Mouse (Mus musculus) hindbrain, postnatal 0 days (tissue): Measurements from ENCODE around the gene Dcaf8. TPM values are rescaled to one million over a fixed set of nuclear protein-coding genes. Genes with fewer than 3 reads are reported as not detected.

Source experiments
- ATAC-seq: fragments of 200-750 bp; cut with Nextera tagmentation; 2 replicates; pipeline ENCODE4 v1.8.0; 2017; ENCODE audit warnings: mild to moderate bottlenecking, moderate TSS enrichment, moderate library complexity
- DNase-seq: peaks from one replicate; pipeline ENCODE4 v3.0.0-alpha.2; 2015; ENCODE audit warnings: low spot score
- H3K27ac ChIP-seq: fragments of 300-500 bp; sonication (generic); 2 replicates; pipeline ENCODE4 v1.5.1; 2014; ENCODE audit warnings: mild to moderate bottlenecking
- H3K27me3 ChIP-seq: fragments of 300-500 bp; sonication (generic); 2 replicates; pipeline ENCODE4 v1.6.1; 2014; ENCODE audit warnings: low read length, mixed read lengths; ENCODE audit not compliant: insufficient read depth
- H3K36me3 ChIP-seq: fragments of 300-500 bp; sonication (generic); 2 replicates; pipeline ENCODE4 v1.6.1; 2014; ENCODE audit warnings: low read length, mixed read lengths; ENCODE audit not compliant: insufficient read depth
- H3K4me1 ChIP-seq: fragments of 300-500 bp; sonication (generic); 2 replicates; pipeline ENCODE4 v1.6.1; 2014; ENCODE audit warnings: antibody characterized with exemption, low read length, mixed read lengths; ENCODE audit not compliant: insufficient read depth
- H3K4me2 ChIP-seq: fragments of 300-500 bp; sonication (generic); 2 replicates; pipeline ENCODE4 v1.6.1; 2014; ENCODE audit warnings: low read depth, mild to moderate bottlenecking, low read length, moderate library complexity, mixed read lengths
- H3K4me3 ChIP-seq: fragments of 300-500 bp; sonication (generic); 2 replicates; pipeline ENCODE4 v1.5.1; 2014; ENCODE audit warnings: low read length
- H3K9ac ChIP-seq: fragments of 300-500 bp; sonication (generic); replicated peaks from 2 replicates; pipeline ENCODE4 v1.6.1; 2014; ENCODE audit warnings: mild to moderate bottlenecking, low read length, moderate library complexity, mixed read lengths
- H3K9me3 ChIP-seq: fragments of 300-500 bp; sonication (generic); 2 replicates; pipeline ENCODE4 v1.6.1; 2016; ENCODE audit warnings: low read length, mixed read lengths
- CTCF ChIP-seq: IDR thresholded peaks from 2 replicates; pipeline ENCODE4 v1.5.1; 2016; ENCODE audit warnings: antibody characterized with exemption, control low read depth, low read depth
- WGBS: fragments of 180-500 bp; shearing (Covaris S2); extraction: QIAGEN DNeasy Blood & Tissue Kit; methylation state at CpG from one replicate; pipeline ENCODE4 v1.1.7; 2014; 5-methylcytosine and 5-hydroxymethylcytosine counted together
- polyA plus RNA-seq: library from polyadenylated mRNA; unstranded; fragments of >200 nt; fragmentation: Nextera tagmentation; extraction: Ambion mirVana; gene quantifications from 2 replicates; pipeline ENCODE4 v1.2.1, GENCODE M21; 2015
- total RNA-seq: library from RNA; depleted of rRNA; stranded (reverse); fragments of >200 nt; gene quantifications from 2 replicates; pipeline ENCODE4 v1.2.3, GENCODE M21; 2014

The Dcaf8 gene
- total and polyA plus RNA-seq, 2 experiments from 2014 or later: 73.0 to 73.1 TPM

GRCm38 (mm10) chr1:172198316-172198715, 50.4 kb downstream of the Dcaf8 start:
- no peak for DNase-seq
- Histone ChIP-seq H3K4me3 (no peak overlapping the region), H3K9ac (no peak overlapping the region), H3K9me3 (no peaks in the 10 kb centered on the region), H3K4me2 (no peak overlapping the region), H3K4me1 (peaks cover 32% of the 10 kb centered on the region), H3K27ac (0 out of 2 replicates have a peak overlapping the region, but pooled peaks have one; percentile 8), H3K36me3 (peaks cover 52% of the 10 kb centered on the region), H3K27me3 (no peaks in the 10 kb centered on the region)
- WGBS: 78% methylated on average over 8 of the region's 8 CpGs
- ATAC-seq: no peak
- TF ChIP-seq CTCF: no peak

GRCm38 (mm10) chr1:172198996-172199395, 51.1 kb downstream of the Dcaf8 start:
- WGBS: 87% methylated on average over 4 of the region's 4 CpGs
- H3K27ac ChIP-seq: no peak overlapping the region
- ATAC-seq (no peak), DNase-seq (no peak)
- H3K9me3 ChIP-seq: no peaks in the 10 kb centered on the region
- TF ChIP-seq CTCF: no peak
- peaks cover 38% of the 10 kb centered on the region for H3K4me1 ChIP-seq
- H3K4me3 ChIP-seq: no peak overlapping the region
- no peak overlapping the region for H3K4me2 ChIP-seq
- H3K9ac ChIP-seq: no peak overlapping the region
- H3K36me3 ChIP-seq: peaks cover 46% of the 10 kb centered on the region
- no peaks in the 10 kb centered on the region for H3K27me3 ChIP-seq

GRCm38 (mm10) chr1:172200161-172200560, 52.3 kb downstream of the Dcaf8 start:
- ATAC-seq: no peak
- Histone ChIP-seq H3K9ac (no peak overlapping the region), H3K27me3 (no peaks in the 10 kb centered on the region), H3K9me3 (no peaks in the 10 kb centered on the region), H3K4me1 (peaks cover 47% of the 10 kb centered on the region), H3K36me3 (peaks cover 41% of the 10 kb centered on the region), H3K4me2 (peak overlapping the region; percentile 38), H3K4me3 (no peak overlapping the region), H3K27ac (peak overlapping the region; percentile 98)
- no peak for DNase-seq
- 62% methylated on average over 5 of the region's 5 CpGs for WGBS
- TF ChIP-seq CTCF: no peak

- H3K9me3 ChIP-seq: no peaks in the 10 kb centered on the region
- H3K4me2 ChIP-seq: peak overlapping the region; percentile 38
- H3K4me1 ChIP-seq: peaks cover 53% of the 10 kb centered on the region
- peak; percentile 90 for DNase-seq
- no peaks in the 10 kb centered on the region for H3K27me3 ChIP-seq
- no peak for TF ChIP-seq CTCF
- peak overlapping the region; percentile 98 for H3K27ac ChIP-seq
- H3K36me3 ChIP-seq: peaks cover 36% of the 10 kb centered on the region
- peak; percentile 55 for ATAC-seq
- H3K9ac ChIP-seq: no peak overlapping the region
- H3K4me3 ChIP-seq: 0 out of 2 replicates have a peak overlapping the region, but pooled peaks have one; percentile 11
- 5% methylated on average over 7 of the region's 7 CpGs for WGBS
Observed at GRCm38 (mm10) chr1:172200871-172201447, 53.1 kb downstream of the Dcaf8 start.

GRCm38 (mm10) chr1:172201967-172202880, 54.3 kb downstream of the Dcaf8 start:
- peak overlapping the region; percentile 40 for H3K9ac ChIP-seq
- H3K4me3 ChIP-seq: peak overlapping the region; percentile 15; the same call in 1 of the 2 replicates
- 6% methylated on average over 14 of the region's 14 CpGs for WGBS
- H3K27me3 ChIP-seq: no peaks in the 10 kb centered on the region
- H3K9me3 ChIP-seq: no peaks in the 10 kb centered on the region
- H3K4me1 ChIP-seq: peaks cover 58% of the 10 kb centered on the region
- H3K27ac ChIP-seq: peak overlapping the region; percentile 98
- no peak for ATAC-seq
- peak overlapping the region; percentile 95 for H3K4me2 ChIP-seq
- H3K36me3 ChIP-seq: peaks cover 23% of the 10 kb centered on the region
- DNase-seq: peak; percentile 75
- no peak for TF ChIP-seq CTCF

GRCm38 (mm10) chr1:172202894-172203522, 55.1 kb downstream of the Dcaf8 start:
- no peak for TF ChIP-seq CTCF
- peaks cover 62% of the 10 kb centered on the region for H3K4me1 ChIP-seq
- peaks cover 15% of the 10 kb centered on the region for H3K36me3 ChIP-seq
- peak overlapping the region; percentile 98 for H3K27ac ChIP-seq
- DNase-seq (peak; percentile 70), ATAC-seq (peak; percentile 28)
- WGBS: 7% methylated on average over 2 of the region's 2 CpGs
- H3K27me3 ChIP-seq: no peaks in the 10 kb centered on the region
- peak overlapping the region; percentile 95 for H3K9ac ChIP-seq
- H3K9me3 ChIP-seq: no peaks in the 10 kb centered on the region
- H3K4me2 ChIP-seq: peak overlapping the region; percentile 95
- no peak overlapping the region for H3K4me3 ChIP-seq
